In the genomic region with DNA sequence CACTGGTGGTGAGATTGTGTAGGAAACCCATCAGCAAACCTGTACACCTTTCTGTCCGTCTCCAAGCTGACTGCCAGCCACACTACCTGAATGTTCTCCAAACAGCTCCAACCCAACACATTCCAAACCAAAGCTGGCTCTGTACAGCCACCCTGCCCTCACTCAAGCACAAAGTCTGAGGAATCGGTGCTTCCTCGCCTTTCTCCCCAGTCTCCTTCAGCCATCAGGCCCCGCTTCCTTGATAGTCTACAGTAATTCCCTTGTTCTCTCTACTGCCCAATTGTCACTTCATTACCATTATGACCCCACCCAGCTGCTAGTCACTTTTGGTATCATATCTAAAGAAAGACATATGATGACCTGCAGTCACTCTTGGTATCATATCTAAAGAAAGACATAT, we compare ENCODE assay signal across 23 mouse cellular contexts.
"Had no signal": no experiment of that assay in that cellular context is flagged by ENCODE, and none has a peak within 500 bp of the region (broad histone marks: within the 10 kb centered on the region; RNA-seq: fewer than 3 reads in every experiment).

No protein-coding gene starts in this region.

- H3K9me3 ChIP-seq: hindbrain, embryonic 13.5 days; hindbrain, embryonic 15.5 days; kidney, embryonic 15.5 days; limb, embryonic 13.5 days; limb, embryonic 15.5 days; liver, embryonic 12.5 days had no signal

- H3K27me3 ChIP-seq: hindbrain, embryonic 13.5 days; hindbrain, embryonic 15.5 days; kidney, embryonic 15.5 days; limb, embryonic 13.5 days; limb, embryonic 15.5 days; liver, embryonic 12.5 days had no signal

- ATAC-seq: forebrain, postnatal 0 days; hindbrain, postnatal 0 days; intestine, embryonic 16.5 days; liver, embryonic 12.5 days had no signal

- H3K4me2 ChIP-seq: hindbrain, embryonic 13.5 days; hindbrain, embryonic 15.5 days; kidney, embryonic 15.5 days; limb, embryonic 13.5 days; limb, embryonic 15.5 days; liver, embryonic 12.5 days had no signal

- DNase-seq: forebrain, postnatal 0 days; gastrocnemius, postnatal 10 days; gastrocnemius, postnatal 25 days; heart, postnatal 14 days; kidney, adult 11 months; kidney, adult 2 months; kidney, adult 9 months; kidney, postnatal 14 days; kidney, postnatal 36 days; layer of hippocampus, adult 9-11 months; layer of hippocampus, postnatal 36 days; left cerebral cortex, postnatal 4 days; lung, adult 18-20 months had no signal

- H3K9ac ChIP-seq: forebrain, postnatal 0 days; hindbrain, embryonic 13.5 days; hindbrain, embryonic 15.5 days; kidney, embryonic 15.5 days; limb, embryonic 13.5 days; limb, embryonic 15.5 days; liver, embryonic 12.5 days; liver, embryonic 14.5 days had no signal

- H3K36me3 ChIP-seq: hindbrain, embryonic 15.5 days; kidney, embryonic 15.5 days; limb, embryonic 13.5 days; limb, embryonic 15.5 days had no signal

- H3K27ac ChIP-seq: hindbrain, embryonic 13.5 days; hindbrain, embryonic 15.5 days; hindbrain, postnatal 0 days; kidney, postnatal 0 days; limb, embryonic 13.5 days; limb, embryonic 15.5 days; liver, embryonic 12.5 days; liver, embryonic 14.5 days had no signal

- H3K4me1 ChIP-seq: hindbrain, embryonic 15.5 days; limb, embryonic 13.5 days; limb, embryonic 15.5 days had no signal

- H3K4me3 ChIP-seq: hindbrain, embryonic 13.5 days; hindbrain, embryonic 15.5 days; kidney, embryonic 15.5 days; limb, embryonic 13.5 days; limb, embryonic 15.5 days; liver, embryonic 12.5 days had no signal
